Mouse (Mus musculus) MEL (cell line): Measurements from ENCODE around the gene Zfp64.

ENCODE experiments used
- CTCF ChIP-seq, 3 experiments: IDR thresholded peaks in 2 of 3; conservative IDR thresholded peaks in 1 of 3; 2 replicates each; pipeline ENCODE4 v1.5.1; 2011 to 2012; ENCODE audit warnings: low read length in 3 of 3, low read depth in 2 of 3, mild to moderate bottlenecking in 2 of 3, improper control_type of control experiment in 1 of 3, inconsistent platforms in 1 of 3, mixed read lengths in 1 of 3, moderate library complexity in 1 of 3; ENCODE audit not compliant: control insufficient read depth in 1 of 3, insufficient read depth in 1 of 3, poor library complexity in 1 of 3, severe bottlenecking in 1 of 3
- USF1 ChIP-seq: IDR thresholded peaks from 2 replicates; pipeline ENCODE4 v1.6.1; 2014; ENCODE audit warnings: low read depth, mild to moderate bottlenecking, inconsistent platforms, low read length, improper control_type of control experiment, moderate library complexity

DNA sequence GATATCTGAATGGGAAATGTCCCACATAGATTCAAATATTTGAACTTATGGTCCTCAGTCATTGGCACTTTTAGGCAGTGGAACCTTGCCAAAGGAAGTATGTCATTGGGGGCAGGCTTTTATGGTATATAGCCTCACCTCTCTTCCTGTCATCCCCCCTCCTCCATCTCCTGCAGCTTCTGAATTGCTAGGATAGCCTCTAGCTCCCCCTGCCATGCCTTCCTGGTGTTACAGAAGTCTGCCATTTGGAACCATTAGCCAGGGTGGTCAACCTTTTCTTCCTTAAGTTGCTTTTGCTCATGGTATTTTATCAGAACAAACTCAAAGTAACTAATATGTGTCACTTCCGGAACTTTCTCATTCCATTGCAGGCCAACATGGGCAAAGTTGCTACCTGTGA, 32.7 kb upstream of the Zfp64 start:
- TF ChIP-seq USF1 (no peak), CTCF (IDR thresholded peaks at IDR 0.05 in 2 of 3, conservative IDR thresholded peaks at IDR 0.05 in 1 of 3; ENCODE audit: control insufficient read depth in 1 of 3, insufficient read depth in 1 of 3, low read depth in 2 of 3, low read length in 3 of 3, poor library complexity in 1 of 3, severe bottlenecking in 1 of 3) (no peak)
